Comparison of ENCODE assay signal across 9 mouse cellular contexts in the genomic region with DNA sequence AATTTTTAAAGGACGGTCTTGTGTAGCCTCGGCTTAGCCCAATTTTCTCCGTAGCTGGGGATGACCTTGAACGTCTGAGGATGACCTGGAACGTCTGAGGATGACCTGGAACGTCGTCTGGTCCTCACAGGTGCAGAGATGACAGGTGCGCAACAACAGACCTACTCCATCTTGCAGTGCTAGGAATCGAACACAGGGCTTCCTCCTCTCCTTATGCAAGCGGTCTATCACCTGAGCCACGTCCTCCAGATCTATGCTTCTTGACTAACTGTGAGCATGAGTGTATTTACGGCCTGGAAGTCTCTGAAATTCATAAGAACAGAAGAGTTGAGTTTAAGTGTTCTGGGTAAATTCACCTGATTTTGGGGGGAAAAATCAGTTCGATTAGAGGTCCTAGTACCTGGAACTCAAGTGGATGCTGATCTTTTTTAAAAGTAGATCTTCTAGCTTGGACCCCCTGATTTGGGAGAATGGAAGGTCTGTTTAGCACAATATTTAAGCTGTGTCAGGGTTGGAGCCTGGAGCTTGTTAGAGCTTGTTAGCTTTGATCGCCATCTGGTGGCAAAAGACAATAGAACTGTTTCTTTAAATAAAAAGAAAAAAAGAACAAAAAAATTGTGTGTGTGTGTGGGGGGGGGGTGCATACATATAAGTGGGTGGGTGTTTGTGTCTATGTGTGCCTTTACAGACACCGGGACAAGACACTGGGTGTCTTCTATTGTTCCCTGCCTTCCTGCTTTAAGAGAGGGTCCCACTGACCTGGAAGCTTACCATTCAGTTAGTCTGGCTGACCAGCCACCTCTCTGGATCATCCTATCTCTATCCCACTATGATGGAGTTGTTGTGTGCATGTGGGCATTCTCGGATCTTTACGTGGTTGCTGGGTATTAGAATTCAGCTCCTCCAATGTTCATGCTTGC. TPM values are rescaled to one million over a fixed set of nuclear protein-coding genes. Genes with fewer than 3 reads are reported as not detected.
DNase-seq lines count a peak whose midpoint lies in the region; ATAC-seq lines count a peak whose summit lies in the region.
"Had no signal": no experiment of that assay in that cellular context is flagged by ENCODE, and none has a peak within 500 bp of the region (broad histone marks: within the 10 kb centered on the region; RNA-seq: fewer than 3 reads in every experiment).

No protein-coding gene starts in this region.

- peak; percentile 70 for DNase-seq in hindbrain, embryonic 11.5 days (ENCODE audit: low spot score)
- no peak for DNase-seq in hindbrain, embryonic 10.5 days (ENCODE audit: low spot score)
- peak; percentile 13 for DNase-seq in thymus, postnatal 0 days (ENCODE audit: low spot score)
- DNase-seq in thymus, postnatal 25 days = no peak
- DNase-seq in hindlimb bud, embryonic 11.5 days (ENCODE audit: extremely low spot score, low read depth, low spot score) = peak; percentile 39
- peak; percentile 2 for DNase-seq in splenic B cell, adult 2 months (ENCODE audit: low read depth, low spot score)
- no peak for DNase-seq in gastrocnemius, postnatal 4 days (ENCODE audit: low spot score in 2 of 2)

- H3K4me1 ChIP-seq in hindbrain, embryonic 11.5 days (replicated peaks; ENCODE audit: control insufficient read depth, insufficient read depth, low read length) = no peaks in the 10 kb centered on the region
- H3K4me1 ChIP-seq in hindbrain, embryonic 10.5 days (replicated peaks) = no peaks in the 10 kb centered on the region

- ATAC-seq in hindbrain, embryonic 11.5 days (ENCODE audit: low FRiP score) = no peak
- ATAC-seq in inflammation-experienced regulatory T-cells, adult 6 months = no peak

- H3K9ac ChIP-seq in hindbrain, embryonic 11.5 days (ENCODE audit: low read depth, low read length) = no peak overlapping the region

- no peaks in the 10 kb centered on the region for H3K27me3 ChIP-seq in hindbrain, embryonic 11.5 days (ENCODE audit: control insufficient read depth, insufficient read depth, low read length)
- no peaks in the 10 kb centered on the region for H3K27me3 ChIP-seq in hindbrain, embryonic 10.5 days (ENCODE audit: insufficient read depth, poor library complexity, severe bottlenecking)
- H3K27me3 ChIP-seq in splenic B cell, adult 2 months (ENCODE audit: control insufficient read depth, insufficient read depth, low read length, poor library complexity, severe bottlenecking) = no peaks in the 10 kb centered on the region

- 76% methylated on average over 17 of the region's 17 CpGs for WGBS in hindbrain, embryonic 11.5 days
- WGBS in hindbrain, embryonic 10.5 days = 71% methylated on average over 17 of the region's 17 CpGs

- no peak overlapping the region for H3K4me2 ChIP-seq in hindbrain, embryonic 11.5 days (replicated peaks; ENCODE audit: low read depth, low read length)

- no peak overlapping the region for H3K27ac ChIP-seq in hindbrain, embryonic 11.5 days (ENCODE audit: low read depth, low read length)
- no peak overlapping the region for H3K27ac ChIP-seq in hindbrain, embryonic 10.5 days

- no peaks in the 10 kb centered on the region for H3K9me3 ChIP-seq in hindbrain, embryonic 11.5 days (ENCODE audit: control insufficient read depth, low read length)
- no peaks in the 10 kb centered on the region for H3K9me3 ChIP-seq in hindbrain, embryonic 10.5 days

- H3K4me3 ChIP-seq in hindbrain, embryonic 11.5 days (ENCODE audit: low read depth, low read length) = no peak overlapping the region
- H3K4me3 ChIP-seq in hindbrain, embryonic 10.5 days = no peak overlapping the region

- H3K36me3 ChIP-seq in hindbrain, embryonic 11.5 days (ENCODE audit: control insufficient read depth, insufficient read depth, low read length) = no peaks in the 10 kb centered on the region
- no peaks in the 10 kb centered on the region for H3K36me3 ChIP-seq in hindbrain, embryonic 10.5 days
- H3K36me3 ChIP-seq in splenic B cell, adult 2 months (ENCODE audit: control insufficient read depth, insufficient read depth, low read length, poor library complexity, severe bottlenecking) = no peaks in the 10 kb centered on the region

RNA-seq across cellular contexts. Expression of a gene that starts 45.5 kb away (rescaled TPM):
- 8.4 and 12.5 TPM in 2 replicates for polyA plus RNA-seq in hindbrain, embryonic 11.5 days (2014; fragmentation: Nextera tagmentation; extraction: Ambion mirVana)
- 12.8 and 18.1 TPM in 2 replicates for polyA plus RNA-seq in hindbrain, embryonic 10.5 days (2016; fragmentation: Nextera tagmentation; extraction: Ambion mirVana)
- polyA plus RNA-seq in thymus, postnatal 0 days (2015; fragmentation: Nextera tagmentation; extraction: Ambion mirVana) = 5.1 and 6.0 TPM in 2 replicates
- 10 to 100 TPM; 18.0 to 26.5 TPM for total RNA-seq in gastrocnemius, postnatal 4 days (2021)
- under 1 TPM in 1 of 3 experiments, not detected in 2; 0.09 TPM for polyA plus RNA-seq in inflammation-experienced regulatory T-cells, adult 6 months (2017; shearing (Covaris generic))
- total RNA-seq: neutrophil, adult 5-6 weeks had no signal

Comparison
In these comparisons a context has a peak if more than half of its experiments do, and no peak if none do; other contexts are left out.
1. DNase-seq: peak in hindbrain, embryonic 11.5 days (single experiment), thymus, postnatal 0 days (single experiment), hindlimb bud, embryonic 11.5 days (single experiment) and splenic B cell, adult 2 months (single experiment); none in hindbrain, embryonic 10.5 days (single experiment), thymus, postnatal 25 days (single experiment) and gastrocnemius, postnatal 4 days (0 of 2).